Mouse (Mus musculus): Measurements from ENCODE around the gene Tmem150c. TPM values are rescaled to one million over a fixed set of nuclear protein-coding genes. Genes with fewer than 3 reads are reported as not detected.

The Tmem150c gene
- polyA plus RNA-seq, 1 experiment from 2014 or later, result 1.7 TPM

- Histone ChIP-seq H3K4me3 (peak overlapping the region; percentile 48), H3K27me3 (replicated peaks; ENCODE audit: low read depth, poor library complexity, severe bottlenecking) (peaks cover 31% of the 10 kb centered on the region), H3K36me3 (replicated peaks) (no peaks in the 10 kb centered on the region), H3K4me1 (peaks cover 12% of the 10 kb centered on the region), H3K27ac (replicated peaks) (peak overlapping the region; percentile 35; the same call in 1 of the 2 replicates), H3K9me3 (no peaks in the 10 kb centered on the region)
- WGBS, result 5% methylated on average over 20 of the region's 20 CpGs
- peak; percentile 44 for DNase-seq (ENCODE audit: low spot score)
These were observed 38.9 kb downstream of the Tmem150c start for GRCm38 (mm10) chr5:100120711-100121141.

GRCm38 (mm10) chr5:100119331-100119730 lies 40.3 kb downstream of the Tmem150c start:
- peaks cover 31% of the 10 kb centered on the region for H3K27me3 ChIP-seq (replicated peaks; ENCODE audit: low read depth, poor library complexity, severe bottlenecking)
- H3K36me3 ChIP-seq (replicated peaks), result no peaks in the 10 kb centered on the region
- H3K27ac ChIP-seq (replicated peaks), result no peak overlapping the region
- no peaks in the 10 kb centered on the region for H3K9me3 ChIP-seq
- WGBS, result 47% methylated on average over 8 of the region's 8 CpGs
- H3K4me1 ChIP-seq, result peaks cover 12% of the 10 kb centered on the region
- no peak for DNase-seq (ENCODE audit: low spot score)
- H3K4me3 ChIP-seq, result no peak overlapping the region

GRCm38 (mm10) chr5:100113403-100113802 lies 46.2 kb downstream of the Tmem150c start:
- Histone ChIP-seq H3K9me3 (no peaks in the 10 kb centered on the region), H3K4me3 (no peak overlapping the region), H3K36me3 (replicated peaks) (no peaks in the 10 kb centered on the region), H3K27ac (replicated peaks) (no peak overlapping the region), H3K4me1 (0 out of 2 replicates have a peak, but pooled peaks cover 3% of the 10 kb centered on the region), H3K27me3 (replicated peaks; ENCODE audit: low read depth, poor library complexity, severe bottlenecking) (peaks cover 3% of the 10 kb centered on the region; the same call in 1 of the 2 replicates)
- no peak for DNase-seq (ENCODE audit: low spot score)
- WGBS, result 76% methylated on average over 5 of the region's 5 CpGs

GRCm38 (mm10) chr5:100110581-100110980 lies 49.0 kb downstream of the Tmem150c start:
- WGBS, result 79% methylated on average over 3 of the region's 3 CpGs
- Histone ChIP-seq H3K27ac (replicated peaks) (no peak overlapping the region), H3K4me3 (no peak overlapping the region), H3K36me3 (replicated peaks) (no peaks in the 10 kb centered on the region), H3K4me1 (0 out of 2 replicates have a peak, but pooled peaks cover 3% of the 10 kb centered on the region), H3K27me3 (replicated peaks; ENCODE audit: low read depth, poor library complexity, severe bottlenecking) (no peaks in the 10 kb centered on the region), H3K9me3 (no peaks in the 10 kb centered on the region)
- DNase-seq (ENCODE audit: low spot score), result no peak

- no peaks in the 10 kb centered on the region for H3K27me3 ChIP-seq (replicated peaks; ENCODE audit: low read depth, poor library complexity, severe bottlenecking)
- H3K4me1 ChIP-seq, result 0 out of 2 replicates have a peak, but pooled peaks cover 3% of the 10 kb centered on the region
- WGBS, result 61% methylated on average over 7 of the region's 7 CpGs
- DNase-seq (ENCODE audit: low spot score), result no peak
- H3K4me3 ChIP-seq, result no peak overlapping the region
- no peak overlapping the region for H3K27ac ChIP-seq (replicated peaks)
- no peaks in the 10 kb centered on the region for H3K9me3 ChIP-seq
- H3K36me3 ChIP-seq (replicated peaks), result no peaks in the 10 kb centered on the region
These were observed 49.9 kb downstream of the Tmem150c start for GRCm38 (mm10) chr5:100109543-100110282.

- H3K9me3 ChIP-seq, result no peaks in the 10 kb centered on the region
- 0 out of 2 replicates have a peak, but pooled peaks cover 3% of the 10 kb centered on the region for H3K4me1 ChIP-seq
- no peaks in the 10 kb centered on the region for H3K36me3 ChIP-seq (replicated peaks)
- DNase-seq (ENCODE audit: low spot score), result no peak
- H3K4me3 ChIP-seq, result no peak overlapping the region
- H3K27ac ChIP-seq (replicated peaks), result no peak overlapping the region
- 88% methylated on average over 9 of the region's 9 CpGs for WGBS
- H3K27me3 ChIP-seq (replicated peaks; ENCODE audit: low read depth, poor library complexity, severe bottlenecking), result no peaks in the 10 kb centered on the region
These were observed 50.7 kb downstream of the Tmem150c start for GRCm38 (mm10) chr5:100108866-100109265.

GRCm38 (mm10) chr5:100102395-100102794 lies 57.2 kb downstream of the Tmem150c start:
- Histone ChIP-seq H3K9me3 (no peaks in the 10 kb centered on the region), H3K36me3 (replicated peaks) (no peaks in the 10 kb centered on the region), H3K4me3 (no peak overlapping the region), H3K27ac (replicated peaks) (no peak overlapping the region), H3K4me1 (no peaks in the 10 kb centered on the region), H3K27me3 (replicated peaks; ENCODE audit: low read depth, poor library complexity, severe bottlenecking) (no peaks in the 10 kb centered on the region)
- WGBS, result 96% methylated on average over 1 of the region's 1 CpGs
- no peak for DNase-seq (ENCODE audit: low spot score)

GRCm38 (mm10) chr5:100097967-100098366 lies 61.6 kb downstream of the Tmem150c start:
- WGBS, result 92% methylated on average over 4 of the region's 4 CpGs
- H3K36me3 ChIP-seq (replicated peaks), result no peaks in the 10 kb centered on the region
- no peaks in the 10 kb centered on the region for H3K27me3 ChIP-seq (replicated peaks; ENCODE audit: low read depth, poor library complexity, severe bottlenecking)
- no peak for DNase-seq (ENCODE audit: low spot score)
- no peak overlapping the region for H3K4me3 ChIP-seq
- no peaks in the 10 kb centered on the region for H3K9me3 ChIP-seq
- H3K4me1 ChIP-seq, result no peaks in the 10 kb centered on the region
- no peak overlapping the region for H3K27ac ChIP-seq (replicated peaks)

- no peak for DNase-seq (ENCODE audit: low spot score)
- no peak overlapping the region for H3K27ac ChIP-seq (replicated peaks)
- no peaks in the 10 kb centered on the region for H3K36me3 ChIP-seq (replicated peaks)
- 63% methylated on average over 5 of the region's 5 CpGs for WGBS
- peaks cover under 1% of the 10 kb centered on the region; the same call in 1 of the 2 replicates for H3K4me1 ChIP-seq
- H3K9me3 ChIP-seq, result no peaks in the 10 kb centered on the region
- peaks cover 8% of the 10 kb centered on the region; the same call in 1 of the 2 replicates for H3K27me3 ChIP-seq (replicated peaks; ENCODE audit: low read depth, poor library complexity, severe bottlenecking)
- no peak overlapping the region for H3K4me3 ChIP-seq
These were observed 62.7 kb downstream of the Tmem150c start for GRCm38 (mm10) chr5:100096955-100097354.

GRCm38 (mm10) chr5:100091602-100092001 lies 68.0 kb downstream of the Tmem150c start:
- peak; percentile 50 for DNase-seq (ENCODE audit: low spot score)
- whole genome bisulfite sequencing, result 14% methylated on average over 17 of the region's 17 CpGs
- Histone ChIP-seq H3K4me1 (peaks cover 16% of the 10 kb centered on the region), H3K27me3 (replicated peaks; ENCODE audit: low read depth, poor library complexity, severe bottlenecking) (peaks cover 13% of the 10 kb centered on the region; the same call in 1 of the 2 replicates), H3K36me3 (replicated peaks) (no peaks in the 10 kb centered on the region), H3K9me3 (no peaks in the 10 kb centered on the region), H3K4me3 (peak overlapping the region; percentile 40), H3K27ac (replicated peaks) (0 out of 2 replicates have a peak overlapping the region, but pooled peaks have one; percentile 35)

GRCm38 (mm10) chr5:100091263-100091594 lies 68.4 kb downstream of the Tmem150c start:
- Histone ChIP-seq H3K9me3 (no peaks in the 10 kb centered on the region), H3K36me3 (replicated peaks) (no peaks in the 10 kb centered on the region), H3K4me1 (peaks cover 16% of the 10 kb centered on the region), H3K27me3 (replicated peaks; ENCODE audit: low read depth, poor library complexity, severe bottlenecking) (peaks cover 13% of the 10 kb centered on the region; the same call in 1 of the 2 replicates), H3K4me3 (peak overlapping the region; percentile 40; the same call in 1 of the 2 replicates), H3K27ac (replicated peaks) (no peak overlapping the region)
- WGBS, result 51% methylated on average over 10 of the region's 10 CpGs
- DNase-seq (ENCODE audit: low spot score), result no peak

GRCm38 (mm10) chr5:100090515-100091262 lies 68.9 kb downstream of the Tmem150c start:
- H3K36me3 ChIP-seq (replicated peaks), result no peaks in the 10 kb centered on the region
- H3K4me1 ChIP-seq, result peaks cover 16% of the 10 kb centered on the region
- no peak overlapping the region for H3K27ac ChIP-seq (replicated peaks)
- DNase-seq (ENCODE audit: low spot score), result no peak
- 53% methylated on average over 12 of the region's 12 CpGs for WGBS
- H3K4me3 ChIP-seq, result no peak overlapping the region
- H3K9me3 ChIP-seq, result no peaks in the 10 kb centered on the region
- peaks cover 13% of the 10 kb centered on the region; the same call in 1 of the 2 replicates for H3K27me3 ChIP-seq (replicated peaks; ENCODE audit: low read depth, poor library complexity, severe bottlenecking)

Measured in embryonic facial prominence, embryonic 10.5 days (tissue).